Mouse (Mus musculus) MEL (cell line): Measurements from ENCODE around the gene Olfr651. TPM values are rescaled to one million over a fixed set of nuclear protein-coding genes. Genes with fewer than 3 reads are reported as not detected.

Source experiments
- DNase-seq: peaks from one replicate; pipeline ENCODE4 v3.0.0; 2011; ENCODE audit warnings: low read depth, low spot score
- H3K27ac ChIP-seq: 2 replicates; pipeline ENCODE4 v1.5.1; 2012; ENCODE audit warnings: low read depth, mild to moderate bottlenecking, control low read depth, low read length, moderate library complexity; ENCODE audit not compliant: control insufficient read depth
- H3K27me3 ChIP-seq, 2 experiments: fragments of 150-350 bp in 1 of 2; sonication (generic) in 1 of 2; 2 replicates each; pipeline ENCODE4 v1.6.1; 2012; ENCODE audit warnings: low read length in 2 of 2, mild to moderate bottlenecking in 2 of 2, improper control_type of control experiment in 1 of 2, moderate library complexity in 1 of 2; ENCODE audit not compliant: insufficient read depth in 2 of 2, control insufficient read depth in 1 of 2
- H3K36me3 ChIP-seq, 2 experiments: 2 replicates each; pipeline ENCODE4 v1.6.1; 2012 to 2014; ENCODE audit warnings: low read length in 2 of 2, improper control_type of control experiment in 1 of 2, inconsistent platforms in 1 of 2, mild to moderate bottlenecking in 1 of 2; ENCODE audit not compliant: insufficient read depth in 2 of 2, control insufficient read depth in 1 of 2
- H3K4me1 ChIP-seq, 2 experiments: fragments of 150-350 bp in 1 of 2; sonication (generic) in 1 of 2; 2 replicates each; pipeline ENCODE4 v1.6.1; 2012; ENCODE audit warnings: low read length in 2 of 2, improper control_type of control experiment in 1 of 2, mild to moderate bottlenecking in 1 of 2; ENCODE audit not compliant: insufficient read depth in 2 of 2, control insufficient read depth in 1 of 2
- H3K4me3 ChIP-seq, 2 experiments: fragments of 150-350 bp in 1 of 2; sonication (generic) in 1 of 2; 2 replicates each; pipeline ENCODE4 v1.5.1; 2012; ENCODE audit warnings: low read depth in 2 of 2, low read length in 2 of 2, mild to moderate bottlenecking in 2 of 2, moderate library complexity in 2 of 2, control low read depth in 1 of 2, improper control_type of control experiment in 1 of 2; ENCODE audit not compliant: control insufficient read depth in 1 of 2, insufficient read depth in 1 of 2
- H3K79me2 ChIP-seq: 2 replicates; pipeline ENCODE4 v1.6.1; 2012; ENCODE audit warnings: mild to moderate bottlenecking, low read length, moderate library complexity; ENCODE audit not compliant: control insufficient read depth, poor library complexity, insufficient read depth
- H3K9ac ChIP-seq: 2 replicates; pipeline ENCODE4 v1.6.1; 2012; ENCODE audit warnings: low read depth, mild to moderate bottlenecking, control low read depth, low read length, moderate library complexity; ENCODE audit not compliant: control insufficient read depth, poor library complexity, severe bottlenecking
- H3K9me3 ChIP-seq: fragments of 150-350 bp; sonication (generic); replicated peaks from 2 replicates; pipeline ENCODE4 v1.6.1; 2012; ENCODE audit warnings: mild to moderate bottlenecking, low read length, improper control_type of control experiment, moderate library complexity; ENCODE audit not compliant: insufficient read depth
- BHLHE40 ChIP-seq: IDR thresholded peaks from 2 replicates; pipeline ENCODE4 v1.6.1; 2012; ENCODE audit warnings: low read depth, mild to moderate bottlenecking, inconsistent platforms, low read length, improper control_type of control experiment, borderline replicate concordance
- CHD2 ChIP-seq: IDR thresholded peaks from 2 replicates; pipeline ENCODE4 v1.6.1; 2011; ENCODE audit warnings: low read length, improper control_type of control experiment
- E2F4 ChIP-seq: IDR thresholded peaks from 2 replicates; pipeline ENCODE4 v1.6.1; 2011; ENCODE audit warnings: low read depth, low read length, improper control_type of control experiment, borderline replicate concordance
- ETS1 ChIP-seq: IDR thresholded peaks from 2 replicates; pipeline ENCODE4 v1.6.1; 2012; ENCODE audit warnings: low read depth, mild to moderate bottlenecking, inconsistent platforms, low read length, improper control_type of control experiment, moderate library complexity
- GABPA ChIP-seq: IDR thresholded peaks from 2 replicates; pipeline ENCODE4 v1.6.1; 2012; ENCODE audit warnings: low read depth, mild to moderate bottlenecking, inconsistent platforms, low read length, improper control_type of control experiment, moderate library complexity
- GATA1 ChIP-seq: IDR thresholded peaks from 2 replicates; pipeline ENCODE4 v1.6.1; 2011; ENCODE audit warnings: low read depth, low read length, improper control_type of control experiment
- JUND ChIP-seq: IDR thresholded peaks from 2 replicates; pipeline ENCODE4 v1.6.1; 2011; ENCODE audit warnings: low read depth, mild to moderate bottlenecking, improper control_type of control experiment, low read length
- KAT2A ChIP-seq: conservative IDR thresholded peaks from 2 replicates; pipeline ENCODE4 v1.6.1; 2012; ENCODE audit warnings: low read depth, low read length, improper control_type of control experiment, inconsistent platforms
- MAX ChIP-seq: IDR thresholded peaks from 2 replicates; pipeline ENCODE4 v1.6.1; 2011; ENCODE audit warnings: low read length, improper control_type of control experiment
- MAZ ChIP-seq: IDR thresholded peaks from 2 replicates; pipeline ENCODE4 v1.6.1; 2012; ENCODE audit warnings: low read depth, mild to moderate bottlenecking, inconsistent platforms, low read length, improper control_type of control experiment
- MEF2A ChIP-seq: IDR thresholded peaks from 2 replicates; pipeline ENCODE4 v1.6.1; 2014; ENCODE audit warnings: low read depth, mild to moderate bottlenecking, inconsistent platforms, low read length, improper control_type of control experiment; ENCODE audit not compliant: poor library complexity, insufficient replicate concordance, severe bottlenecking; ENCODE audit errors: extremely low read depth
- MXI1 ChIP-seq: IDR thresholded peaks from 2 replicates; pipeline ENCODE4 v1.6.1; 2011; ENCODE audit warnings: mild to moderate bottlenecking, low read depth, low read length, improper control_type of control experiment
- MYB ChIP-seq: IDR thresholded peaks from 2 replicates; pipeline ENCODE4 v1.6.1; 2011; ENCODE audit warnings: mild to moderate bottlenecking, low read depth, low read length, improper control_type of control experiment
- NELFE ChIP-seq: IDR thresholded peaks from 2 replicates; pipeline ENCODE4 v1.6.1; 2011; ENCODE audit warnings: low read depth, low read length, improper control_type of control experiment
- POLR2AphosphoS5 ChIP-seq: IDR thresholded peaks from 2 replicates; pipeline ENCODE4 v1.6.1; 2012; ENCODE audit warnings: low read depth, borderline replicate concordance, mild to moderate bottlenecking, inconsistent platforms, low read length, moderate library complexity, mixed read lengths
- RAD21 ChIP-seq: IDR thresholded peaks from 2 replicates; pipeline ENCODE4 v1.6.1; 2011; ENCODE audit warnings: mild to moderate bottlenecking, low read depth, low read length, improper control_type of control experiment
- SMC3 ChIP-seq: IDR thresholded peaks from 2 replicates; pipeline ENCODE4 v1.6.1; 2011; ENCODE audit warnings: low read depth, low read length, improper control_type of control experiment
- TBP ChIP-seq: IDR thresholded peaks from 2 replicates; pipeline ENCODE4 v1.8.0; 2011; ENCODE audit warnings: low read depth, low read length, improper control_type of control experiment
- TCF12 ChIP-seq: IDR thresholded peaks from 2 replicates; pipeline ENCODE4 v1.6.1; 2014; ENCODE audit warnings: low read depth, mild to moderate bottlenecking, inconsistent platforms, low read length, improper control_type of control experiment, moderate library complexity
- USF1 ChIP-seq: IDR thresholded peaks from 2 replicates; pipeline ENCODE4 v1.6.1; 2014; ENCODE audit warnings: low read depth, mild to moderate bottlenecking, inconsistent platforms, low read length, improper control_type of control experiment, moderate library complexity
- USF2 ChIP-seq, 2 experiments: IDR thresholded peaks; 2 replicates each; pipeline ENCODE4 v1.6.1; 2011 to 2012; ENCODE audit warnings: improper control_type of control experiment in 2 of 2, low read length in 2 of 2, borderline replicate concordance in 1 of 2, inconsistent platforms in 1 of 2, low read depth in 1 of 2, mild to moderate bottlenecking in 1 of 2; ENCODE audit not compliant: insufficient read depth in 1 of 2
- ZMIZ1 ChIP-seq: IDR thresholded peaks from 2 replicates; pipeline ENCODE4 v1.6.1; 2012; ENCODE audit warnings: low read depth, mild to moderate bottlenecking, inconsistent platforms, low read length, improper control_type of control experiment, moderate library complexity
- ZNF384 ChIP-seq: IDR thresholded peaks from 2 replicates; pipeline ENCODE4 v1.6.1; 2012; ENCODE audit warnings: low read depth, mild to moderate bottlenecking, inconsistent platforms, low read length, improper control_type of control experiment
- polyA plus RNA-seq, 2 experiments: library from polyadenylated mRNA; stranded (reverse) in 1 of 2; unstranded in 1 of 2; fragments of >175 nt in 1 of 2; fragments of >200 nt in 1 of 2; gene quantifications; 2 replicates each; pipeline versions ENCODE4 v1.2.1 to v1.2.4; 2012; ENCODE audit warnings: low replicate concordance in 2 of 2, low read depth in 1 of 2; ENCODE audit not compliant: insufficient read length in 2 of 2, insufficient read depth in 1 of 2, missing spikeins in 1 of 2
- total RNA-seq: library from RNA; depleted of rRNA; stranded (reverse); fragments of 300-350 nt; gene quantifications from 2 replicates; pipeline ENCODE4 v1.2.3, GENCODE M21; 2012

The Olfr651 gene
- total and polyA plus RNA-seq, 3 experiments = not detected

- Histone ChIP-seq H3K27me3 (no peaks in the 10 kb centered on the region), H3K9me3 (no peaks in the 10 kb centered on the region), H3K9ac (no peak overlapping the region), H3K27ac (no peak overlapping the region), H3K79me2 (no peaks in the 10 kb centered on the region), H3K4me1 (no peaks in the 10 kb centered on the region), H3K4me3 (no peak overlapping the region), H3K36me3 (no peaks in the 10 kb centered on the region)
- DNase-seq = no peak
- TF ChIP-seq E2F4 (no peak), USF1 (no peak), MAX (no peak), MXI1 (no peak), POLR2AphosphoS5 (no peak), MYB (no peak), ETS1 (no peak), TCF12 (no peak)
These were observed 2.8 kb downstream of the Olfr651 start for GRCm38 (mm10) chr7:104552700-104553099.

GRCm38 (mm10) chr7:104560601-104561000 is 10.7 kb downstream of the Olfr651 start, which contains the start of gene Olfr652:
Olfr652 (plus strand) TSS chr7:104560901.
- Histone ChIP-seq H3K27ac (no peak within 1 kb of the TSS), H3K4me3 (no peak within 1 kb of the TSS), H3K27me3 (no peaks in the 10 kb centered on the region), H3K9me3 (no peaks in the 10 kb centered on the region), H3K36me3 (no peaks in the 10 kb centered on the region), H3K9ac (no peak within 1 kb of the TSS), H3K79me2 (no peaks in the 10 kb centered on the region), H3K4me1 (no peaks in the 10 kb centered on the region)
- DNase-seq = no peak
- TF ChIP-seq KAT2A (no peak), POLR2AphosphoS5 (no peak), RAD21 (no peak), MEF2A (no peak), CHD2 (no peak), E2F4 (no peak), NELFE (no peak), TBP (no peak), GATA1 (no peak), JUND (no peak), ZMIZ1 (no peak)

- H3K9ac ChIP-seq = no peak within 1 kb of the TSS
- no peak within 1 kb of the TSS for H3K27ac ChIP-seq
- TF ChIP-seq GATA1 (no peak), ZMIZ1 (no peak), SMC3 (no peak), MAZ (no peak), MAX (no peak), GABPA (no peak), USF2 (IDR thresholded peaks at IDR 0.05; ENCODE audit: borderline replicate concordance in 1 of 2, insufficient read depth in 1 of 2, low read depth in 1 of 2, low read length in 2 of 2) (no peak), ZNF384 (no peak), BHLHE40 (no peak)
- TF ChIP-seq, all 39 proteins: peak for 0
- H3K4me3 ChIP-seq = no peak within 1 kb of the TSS
- no peaks in the 10 kb centered on the region for H3K79me2 ChIP-seq
- no peaks in the 10 kb centered on the region for H3K9me3 ChIP-seq
- H3K4me1 ChIP-seq = no peaks in the 10 kb centered on the region
- H3K36me3 ChIP-seq = no peaks in the 10 kb centered on the region
- H3K27me3 ChIP-seq = no peaks in the 10 kb centered on the region
- DNase-seq = no peak
These were observed 27.1 kb downstream of the Olfr651 start, which contains the start of gene Olfr653 for GRCm38 (mm10) chr7:104577014-104577413. Olfr653 (plus strand) TSS chr7:104577314.
